Mouse (Mus musculus) thymus, adult 2 months (tissue): Measurements from ENCODE around the gene Clasp1. TPM values are rescaled to one million over a fixed set of nuclear protein-coding genes. Genes with fewer than 3 reads are reported as not detected.

Experiments used
- DNase-seq: peaks from one replicate; pipeline ENCODE4 v3.0.0; 2021
- H3K27ac ChIP-seq: fragments of 200-500 bp; 2 replicates; pipeline ENCODE4 v1.5.1; 2012; ENCODE audit warnings: low read length, control low read depth; ENCODE audit not compliant: control insufficient read depth, insufficient read depth
- H3K27me3 ChIP-seq: fragments of 200-500 bp; 2 replicates; pipeline ENCODE4 v1.6.1; 2012; ENCODE audit warnings: mild to moderate bottlenecking, low read length, moderate library complexity, mixed read lengths; ENCODE audit not compliant: control insufficient read depth, insufficient read depth
- H3K36me3 ChIP-seq: fragments of 200-500 bp; 2 replicates; pipeline ENCODE4 v1.6.1; 2012; ENCODE audit warnings: mild to moderate bottlenecking, low read length, moderate library complexity; ENCODE audit not compliant: control insufficient read depth, insufficient read depth
- H3K4me1 ChIP-seq: fragments of 200-500 bp; replicated peaks from 2 replicates; pipeline ENCODE4 v1.6.1; 2012; ENCODE audit warnings: low read length; ENCODE audit not compliant: control insufficient read depth, insufficient read depth
- H3K4me3 ChIP-seq: fragments of 200-500 bp; 2 replicates; pipeline ENCODE4 v1.5.1; 2012; ENCODE audit warnings: mild to moderate bottlenecking, low read length, control low read depth, moderate library complexity; ENCODE audit not compliant: control insufficient read depth, insufficient read depth
- CTCF ChIP-seq: fragments of 200-500 bp; IDR thresholded peaks from 2 replicates; pipeline ENCODE4 v1.5.1; 2012; ENCODE audit warnings: mild to moderate bottlenecking, control low read depth, low read length, moderate library complexity, borderline replicate concordance; ENCODE audit not compliant: control insufficient read depth, poor library complexity, insufficient read depth; ENCODE audit errors: extremely low read depth
- POLR2A ChIP-seq: fragments of 200-500 bp; IDR thresholded peaks from 2 replicates; pipeline ENCODE4 v1.6.1; 2012; ENCODE audit warnings: mild to moderate bottlenecking, low read length, control low read depth, moderate library complexity; ENCODE audit not compliant: control insufficient read depth, poor library complexity, insufficient read depth; ENCODE audit errors: extremely low read depth
- WGBS: fragments of 180-500 bp; shearing (Covaris S2); methylation state at CpG from one replicate; pipeline ENCODE4 v1.1.7; 2018; 5-methylcytosine and 5-hydroxymethylcytosine counted together
- polyA plus RNA-seq: library from polyadenylated mRNA; depleted of rRNA; stranded (reverse); fragments of >200 nt; gene quantifications from 2 replicates; pipeline ENCODE4 v1.2.3, GENCODE M21; 2012

Clasp1 gene
- polyA plus RNA-seq, 1 experiment: 38.4 TPM

GRCm38 (mm10) chr1:118622857-118623256 lies 234.0 kb downstream of the Clasp1 start:
- Histone ChIP-seq H3K4me3 (no peak overlapping the region), H3K27ac (no peak overlapping the region), H3K4me1 (no peaks in the 10 kb centered on the region), H3K27me3 (peaks cover under 1% of the 10 kb centered on the region; the same call in 1 of the 2 replicates), H3K36me3 (no peaks in the 10 kb centered on the region)
- no peak for DNase-seq
- TF ChIP-seq CTCF (no peak), POLR2A (no peak)
- 89% methylated on average over 3 of the region's 3 CpGs for WGBS

- no peak for TF ChIP-seq POLR2A
- TF ChIP-seq CTCF: no peak
- H3K4me1 ChIP-seq: no peaks in the 10 kb centered on the region
- DNase-seq: no peak
- H3K27me3 ChIP-seq: peaks cover 9% of the 10 kb centered on the region
- no peaks in the 10 kb centered on the region for H3K36me3 ChIP-seq
- no peak overlapping the region for H3K27ac ChIP-seq
- H3K4me3 ChIP-seq: no peak overlapping the region
- WGBS: 88% methylated on average over 6 of the region's 6 CpGs
Observed at GRCm38 (mm10) chr1:118625461-118625860, 236.6 kb downstream of the Clasp1 start.

- no peak for DNase-seq
- Histone ChIP-seq H3K27ac (no peak overlapping the region), H3K4me1 (no peaks in the 10 kb centered on the region), H3K36me3 (no peaks in the 10 kb centered on the region), H3K27me3 (peaks cover 9% of the 10 kb centered on the region), H3K4me3 (no peak overlapping the region)
- 77% methylated on average over 2 of the region's 2 CpGs for WGBS
- TF ChIP-seq POLR2A (no peak), CTCF (no peak)
Observed at GRCm38 (mm10) chr1:118625921-118626320, 237.1 kb downstream of the Clasp1 start.

GRCm38 (mm10) chr1:118626452-118626851 lies 237.6 kb downstream of the Clasp1 start:
- H3K27me3 ChIP-seq: peaks cover 9% of the 10 kb centered on the region
- TF ChIP-seq CTCF (no peak), POLR2A (no peak)
- 93% methylated on average over 2 of the region's 2 CpGs for WGBS
- H3K4me1 ChIP-seq: no peaks in the 10 kb centered on the region
- H3K36me3 ChIP-seq: no peaks in the 10 kb centered on the region
- no peak overlapping the region for H3K4me3 ChIP-seq
- no peak overlapping the region for H3K27ac ChIP-seq
- DNase-seq: no peak

GRCm38 (mm10) chr1:118627781-118628464 lies 239.1 kb downstream of the Clasp1 start, which contains the start of gene Tfcp2l1:
TSS of gene Tfcp2l1 (plus strand) at chr1:118627945.
- TF ChIP-seq POLR2A (no peak), CTCF (no peak)
- DNase-seq: peak; percentile 7
- Histone ChIP-seq H3K36me3 (no peaks in the 10 kb centered on the region), H3K27ac (no peak within 1 kb of the TSS), H3K4me1 (no peaks in the 10 kb centered on the region), H3K4me3 (peak within 1 kb of the TSS; percentile 23; the same call in 1 of the 2 replicates), H3K27me3 (peaks cover 9% of the 10 kb centered on the region)
- 3% methylated on average over 48 of the region's 48 CpGs for WGBS

- DNase-seq: no peak
- H3K27ac ChIP-seq: no peak overlapping the region
- peaks cover 2% of the 10 kb centered on the region; the same call in 1 of the 2 replicates for H3K27me3 ChIP-seq
- WGBS: 48% methylated on average over 4 of the region's 4 CpGs
- H3K4me3 ChIP-seq: no peak overlapping the region
- H3K4me1 ChIP-seq: no peaks in the 10 kb centered on the region
- H3K36me3 ChIP-seq: no peaks in the 10 kb centered on the region
- no peak for TF ChIP-seq POLR2A
- TF ChIP-seq CTCF: no peak
Observed at GRCm38 (mm10) chr1:118633415-118633980, 244.6 kb downstream of the Clasp1 start.

GRCm38 (mm10) chr1:118642296-118642999 lies 253.6 kb downstream of the Clasp1 start:
- Histone ChIP-seq H3K4me3 (no peak overlapping the region), H3K36me3 (no peaks in the 10 kb centered on the region), H3K27me3 (no peaks in the 10 kb centered on the region), H3K27ac (no peak overlapping the region), H3K4me1 (no peaks in the 10 kb centered on the region)
- no peak for TF ChIP-seq POLR2A
- TF ChIP-seq CTCF: no peak
- DNase-seq: no peak
- WGBS: 73% methylated on average over 2 of the region's 2 CpGs
